12 mouse cellular contexts compared by ENCODE assay signal in the genomic region with DNA sequence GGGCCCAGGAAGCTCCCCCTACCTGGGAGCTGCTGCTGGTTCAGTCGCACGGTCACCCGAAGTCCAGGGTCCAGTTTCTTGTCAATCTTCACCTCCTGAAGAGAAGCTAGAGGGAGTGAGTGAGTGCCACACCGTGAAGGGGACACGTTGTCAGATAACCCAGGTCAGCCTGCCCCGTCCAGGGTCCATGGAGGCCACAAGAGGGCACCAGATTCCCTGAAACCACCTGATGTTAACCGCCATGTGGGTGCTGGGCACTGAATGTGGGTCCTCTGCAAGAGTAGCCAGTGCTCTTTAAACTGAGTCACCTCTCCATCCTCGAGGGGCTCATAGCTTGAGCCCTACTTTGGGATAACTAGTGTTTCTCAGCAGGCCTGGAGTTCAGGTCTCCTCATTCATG. TPM values are rescaled to one million over a fixed set of nuclear protein-coding genes. Genes with fewer than 3 reads are reported as not detected.
DNase-seq lines count a peak whose midpoint lies in the region; ATAC-seq and TF ChIP-seq lines count a peak whose summit lies in the region.
"Had no signal": no experiment of that assay in that cellular context is flagged by ENCODE, and none has a peak within 500 bp of the region (broad histone marks: within the 10 kb centered on the region; RNA-seq: fewer than 3 reads in every experiment).

No protein-coding gene starts in this region.

- no peak overlapping the region for H3K9ac ChIP-seq in intestine, postnatal 0 days (ENCODE audit: low read depth, low read length)
- H3K9ac ChIP-seq in intestine, embryonic 15.5 days: no peak overlapping the region
- no peak overlapping the region for H3K9ac ChIP-seq in lung, postnatal 0 days (replicated peaks; ENCODE audit: low read depth)
- H3K9ac ChIP-seq: lung, embryonic 15.5 days had no signal

- peaks cover 38% of the 10 kb centered on the region for H3K36me3 ChIP-seq in intestine, postnatal 0 days (ENCODE audit: control insufficient read depth, insufficient read depth)
- peaks cover 36% of the 10 kb centered on the region for H3K36me3 ChIP-seq in intestine, embryonic 15.5 days
- peaks cover 19% of the 10 kb centered on the region for H3K36me3 ChIP-seq in lung, postnatal 0 days (ENCODE audit: insufficient read depth, low read length)

- no peaks in the 10 kb centered on the region for H3K27me3 ChIP-seq in intestine, postnatal 0 days (replicated peaks; ENCODE audit: control insufficient read depth, insufficient read depth, low read length)
- H3K27me3 ChIP-seq in intestine, embryonic 15.5 days (replicated peaks): no peaks in the 10 kb centered on the region
- no peaks in the 10 kb centered on the region for H3K27me3 ChIP-seq in lung, postnatal 0 days (replicated peaks; ENCODE audit: insufficient read depth, low read length)
- H3K27me3 ChIP-seq: lung, embryonic 15.5 days; Patski had no signal

- H3K4me2 ChIP-seq in intestine, postnatal 0 days (replicated peaks; ENCODE audit: low read depth): no peak overlapping the region
- H3K4me2 ChIP-seq in intestine, embryonic 15.5 days (replicated peaks): no peak overlapping the region
- no peak overlapping the region for H3K4me2 ChIP-seq in lung, postnatal 0 days (replicated peaks; ENCODE audit: low read depth, low read length)
- H3K4me2 ChIP-seq: lung, embryonic 15.5 days had no signal

- peak; percentile 30 for DNase-seq in CD4-positive, CD25-positive, alpha-beta regulatory T cell, adult 2 months (ENCODE audit: low read depth, low spot score)
- DNase-seq in lung, postnatal 0 days (ENCODE audit: low spot score): no peak
- DNase-seq in lung, postnatal 4 days: no peak
- DNase-seq in spleen, postnatal 36 days (ENCODE audit: low spot score in 2 of 2): no peak

- H3K9me3 ChIP-seq in intestine, postnatal 0 days (ENCODE audit: control insufficient read depth): no peaks in the 10 kb centered on the region
- no peaks in the 10 kb centered on the region for H3K9me3 ChIP-seq in intestine, embryonic 15.5 days
- H3K9me3 ChIP-seq in lung, postnatal 0 days (ENCODE audit: low read length): no peaks in the 10 kb centered on the region
- H3K9me3 ChIP-seq: lung, embryonic 15.5 days had no signal

- WGBS in intestine, postnatal 0 days: 85% methylated on average over 8 of the region's 8 CpGs
- WGBS in intestine, embryonic 15.5 days: 91% methylated on average over 8 of the region's 8 CpGs
- 90% methylated on average over 8 of the region's 8 CpGs for WGBS in lung, postnatal 0 days

- H3K27ac ChIP-seq in intestine, postnatal 0 days (ENCODE audit: low read depth, low read length): no peak overlapping the region
- H3K27ac ChIP-seq in intestine, embryonic 15.5 days: no peak overlapping the region
- no peak overlapping the region for H3K27ac ChIP-seq in lung, postnatal 0 days (ENCODE audit: low read length)
- H3K27ac ChIP-seq: lung, embryonic 15.5 days; midbrain, embryonic 10.5 days had no signal

- TF ChIP-seq EP300 in lung, postnatal 0 days (IDR thresholded peaks at IDR 0.05): no peak

- ATAC-seq in CD4-positive, CD25-positive, alpha-beta regulatory T cell, adult 4 months: no peak
- no peak for ATAC-seq in intestine, postnatal 0 days
- no peak for ATAC-seq in intestine, embryonic 15.5 days
- ATAC-seq in lung, postnatal 0 days: no peak
- ATAC-seq in megakaryocyte progenitor cell, adult 5-6 weeks (replicated peaks; ENCODE audit: poor library complexity): no peak
- ATAC-seq: inflammation-experienced regulatory T-cells, adult 6 months; Patski had no signal

- no peak overlapping the region for H3K4me3 ChIP-seq in intestine, postnatal 0 days (ENCODE audit: low read depth, low read length)
- H3K4me3 ChIP-seq in intestine, embryonic 15.5 days (replicated peaks): no peak overlapping the region
- no peak overlapping the region for H3K4me3 ChIP-seq in lung, postnatal 0 days (ENCODE audit: low read depth, low read length)
- H3K4me3 ChIP-seq: lung, embryonic 15.5 days had no signal

- H3K4me1 ChIP-seq in intestine, postnatal 0 days (replicated peaks; ENCODE audit: control insufficient read depth, insufficient read depth, low read length): peaks cover 7% of the 10 kb centered on the region; the same call in 1 of the 2 replicates
- H3K4me1 ChIP-seq in intestine, embryonic 15.5 days (replicated peaks): peaks cover 19% of the 10 kb centered on the region
- peaks cover 13% of the 10 kb centered on the region; the same call in 1 of the 2 replicates for H3K4me1 ChIP-seq in lung, postnatal 0 days (ENCODE audit: insufficient read depth, low read depth, low read length)

- TF ChIP-seq CTCF in intestine, postnatal 0 days (IDR thresholded peaks at IDR 0.05; ENCODE audit: low read depth): peak; percentile 59
- TF ChIP-seq CTCF in lung, postnatal 0 days (IDR thresholded peaks at IDR 0.05): peak; percentile 43

RNA-seq across cellular contexts. Expression of a gene that starts 2.4 kb away (rescaled TPM):
- polyA plus RNA-seq in CD4-positive, CD25-positive, alpha-beta regulatory T cell, adult 4 months (2017; shearing (Covaris generic)): 10 to 100 TPM; 30.2 to 50.9 TPM
- polyA plus RNA-seq in intestine, postnatal 0 days (2015; fragmentation: Nextera tagmentation; extraction: Ambion mirVana): 17.3 and 18.7 TPM in 2 replicates
- 59.9 and 62.9 TPM in 2 replicates for polyA plus RNA-seq in intestine, embryonic 15.5 days (2015; fragmentation: Nextera tagmentation; extraction: Ambion mirVana)
- 21.7 and 23.4 TPM in 2 replicates for polyA plus RNA-seq in lung, postnatal 0 days (2015; fragmentation: Nextera tagmentation; extraction: Ambion mirVana)
- total RNA-seq in megakaryocyte progenitor cell, adult 5-6 weeks (2015): 21.5 and 28.3 TPM in 2 replicates
- total RNA-seq in megakaryocyte progenitor cell, adult 5-6 weeks (2017): 40.1 and 44.2 TPM in 2 replicates

RNA-seq across cellular contexts. Expression of a gene that starts 4.6 kb away (rescaled TPM):
- polyA plus RNA-seq in CD4-positive, CD25-positive, alpha-beta regulatory T cell, adult 4 months (2017; shearing (Covaris generic)): 1 to 10 TPM; 1.3 to 2.5 TPM
- polyA plus RNA-seq in intestine, postnatal 0 days (2015; fragmentation: Nextera tagmentation; extraction: Ambion mirVana): 56.3 and 59.3 TPM in 2 replicates
- 40.9 and 41.9 TPM in 2 replicates for polyA plus RNA-seq in intestine, embryonic 15.5 days (2015; fragmentation: Nextera tagmentation; extraction: Ambion mirVana)
- polyA plus RNA-seq in lung, postnatal 0 days (2015; fragmentation: Nextera tagmentation; extraction: Ambion mirVana): 19.6 and 24.4 TPM in 2 replicates
- total RNA-seq in megakaryocyte progenitor cell, adult 5-6 weeks (2015): 10.2 and 12.7 TPM in 2 replicates
- total RNA-seq in megakaryocyte progenitor cell, adult 5-6 weeks (2017): 4.0 and 11.6 TPM in 2 replicates

RNA-seq across cellular contexts. Expression of a gene that starts 29.8 kb away (rescaled TPM):
- polyA plus RNA-seq in CD4-positive, CD25-positive, alpha-beta regulatory T cell, adult 4 months (2017; shearing (Covaris generic)): 10 to 100 TPM in 1 of 2 experiments, 1 to 10 TPM in 1; 9.9 to 13.4 TPM
- polyA plus RNA-seq in intestine, postnatal 0 days (2015; fragmentation: Nextera tagmentation; extraction: Ambion mirVana): 17.3 and 20.5 TPM in 2 replicates
- 18.4 and 19.6 TPM in 2 replicates for polyA plus RNA-seq in intestine, embryonic 15.5 days (2015; fragmentation: Nextera tagmentation; extraction: Ambion mirVana)
- 12.7 and 17.1 TPM in 2 replicates for polyA plus RNA-seq in lung, postnatal 0 days (2015; fragmentation: Nextera tagmentation; extraction: Ambion mirVana)
- 3.0 and 5.5 TPM in 2 replicates for total RNA-seq in megakaryocyte progenitor cell, adult 5-6 weeks (2015)
- total RNA-seq in megakaryocyte progenitor cell, adult 5-6 weeks (2017): 7.0 and 8.5 TPM in 2 replicates

RNA-seq across cellular contexts. Expression of a gene that starts 42.4 kb away (rescaled TPM):
- polyA plus RNA-seq in CD4-positive, CD25-positive, alpha-beta regulatory T cell, adult 4 months (2017; shearing (Covaris generic)): 10 to 100 TPM; 10.9 to 11.3 TPM
- 5.3 and 8.5 TPM in 2 replicates for polyA plus RNA-seq in intestine, postnatal 0 days (2015; fragmentation: Nextera tagmentation; extraction: Ambion mirVana)
- polyA plus RNA-seq in intestine, embryonic 15.5 days (2015; fragmentation: Nextera tagmentation; extraction: Ambion mirVana): 7.8 and 8.2 TPM in 2 replicates
- polyA plus RNA-seq in lung, postnatal 0 days (2015; fragmentation: Nextera tagmentation; extraction: Ambion mirVana): 4.5 and 6.5 TPM in 2 replicates
- 28.8 and 29.0 TPM in 2 replicates for total RNA-seq in megakaryocyte progenitor cell, adult 5-6 weeks (2015)
- 47.2 and 65.0 TPM in 2 replicates for total RNA-seq in megakaryocyte progenitor cell, adult 5-6 weeks (2017)

RNA-seq across cellular contexts. Expression of a gene that starts 51.5 kb away (rescaled TPM):
- 10 to 100 TPM; 18.5 to 25.5 TPM for polyA plus RNA-seq in CD4-positive, CD25-positive, alpha-beta regulatory T cell, adult 4 months (2017; shearing (Covaris generic))
- polyA plus RNA-seq in intestine, postnatal 0 days (2015; fragmentation: Nextera tagmentation; extraction: Ambion mirVana): 2.6 and 2.8 TPM in 2 replicates
- 5.0 and 5.6 TPM in 2 replicates for polyA plus RNA-seq in intestine, embryonic 15.5 days (2015; fragmentation: Nextera tagmentation; extraction: Ambion mirVana)
- polyA plus RNA-seq in lung, postnatal 0 days (2015; fragmentation: Nextera tagmentation; extraction: Ambion mirVana): 4.9 and 5.0 TPM in 2 replicates
- total RNA-seq in megakaryocyte progenitor cell, adult 5-6 weeks (2015): 8.8 and 9.4 TPM in 2 replicates
- total RNA-seq in megakaryocyte progenitor cell, adult 5-6 weeks (2017): 6.9 and 7.9 TPM in 2 replicates
